Mouse (Mus musculus): ENCODE data around the gene Tmem123. TPM values are rescaled to one million over a fixed set of nuclear protein-coding genes. Genes with fewer than 3 reads are reported as not detected.

Tmem123 gene
- total RNA-seq, 2 experiments from 2014 or later: 11.7 to 13.8 TPM

DNA sequence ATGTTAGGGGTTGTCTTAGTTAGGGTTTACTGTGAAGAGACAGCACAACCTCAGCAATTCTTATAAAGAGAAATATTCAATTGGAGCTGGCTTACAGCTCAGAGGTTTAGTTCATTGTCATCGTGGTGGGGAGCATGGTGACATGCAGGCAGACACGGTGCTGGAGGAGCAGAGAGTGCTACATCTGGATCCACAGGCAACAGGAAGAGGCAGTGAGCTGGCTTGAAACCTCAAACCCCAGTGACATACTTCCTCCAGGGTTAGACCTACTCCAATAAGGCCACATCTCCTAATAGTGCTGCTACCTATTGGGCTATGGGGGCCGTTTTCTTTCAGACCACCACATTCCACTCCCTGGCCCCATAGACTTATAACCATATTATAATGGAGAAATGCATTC lies 12.1 kb downstream of the Tmem123 start:
- DNase-seq: no peak

DNA sequence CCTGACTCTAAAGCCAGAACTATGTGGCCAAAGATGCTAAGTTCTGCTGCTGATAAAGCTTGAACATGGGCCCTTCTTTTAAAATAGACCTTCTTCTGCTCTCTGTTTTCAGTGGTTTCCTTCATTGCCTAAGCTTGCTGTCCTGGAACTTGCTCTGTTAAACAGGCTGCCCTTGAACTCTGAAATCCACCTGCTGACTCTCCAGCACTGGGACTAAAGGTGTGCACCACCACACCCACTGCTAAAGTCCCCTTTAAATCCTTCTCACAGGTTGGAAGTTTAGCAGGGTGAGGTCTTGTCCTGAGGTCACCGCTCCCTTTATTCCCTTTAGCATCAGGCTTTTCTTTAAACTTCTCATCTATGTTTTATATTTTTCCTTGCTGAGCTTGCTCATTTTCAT lies 13.1 kb downstream of the Tmem123 start:
- DNase-seq: no peak

DNA sequence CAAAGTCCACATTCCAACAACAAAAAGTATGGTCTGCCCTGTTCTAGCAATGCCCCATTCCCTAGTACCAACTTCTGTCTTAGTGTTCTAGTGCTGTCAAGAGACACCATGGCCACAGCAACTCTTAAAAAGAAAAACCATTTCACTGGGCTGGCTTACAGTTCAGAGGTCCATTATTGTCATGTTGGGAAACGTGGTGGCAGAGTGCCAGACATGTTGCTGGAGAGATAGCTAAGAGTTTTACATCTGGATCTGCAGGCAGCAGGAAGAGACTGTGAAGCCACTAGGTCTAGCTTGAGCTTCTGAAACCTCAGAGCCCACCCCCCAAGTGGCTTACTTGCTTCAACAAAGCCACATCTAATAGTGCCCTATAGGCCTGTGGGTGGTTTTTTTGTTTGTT lies 13.8 kb downstream of the Tmem123 start:
- DNase-seq: no peak

DNA sequence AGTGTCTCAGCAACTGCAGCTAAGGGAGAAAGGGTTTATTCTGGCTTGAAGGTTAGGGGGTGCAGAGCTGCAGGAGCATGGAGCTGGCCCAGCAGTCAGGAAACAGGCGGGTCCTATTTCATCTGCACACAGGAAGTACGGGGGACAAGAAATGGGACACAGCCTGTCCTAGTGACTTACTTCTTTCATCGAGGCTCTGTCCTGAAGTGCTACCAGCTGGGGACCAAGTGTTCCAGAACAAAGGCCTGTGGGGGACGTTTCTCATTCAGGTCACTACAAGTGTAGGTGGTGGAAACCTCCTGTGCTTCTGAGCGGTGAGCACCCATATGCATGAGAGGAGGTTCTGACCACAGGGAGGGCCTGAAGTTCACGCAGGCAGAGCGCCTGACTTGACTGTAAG lies 14.9 kb downstream of the Tmem123 start:
- no peak for DNase-seq

DNA sequence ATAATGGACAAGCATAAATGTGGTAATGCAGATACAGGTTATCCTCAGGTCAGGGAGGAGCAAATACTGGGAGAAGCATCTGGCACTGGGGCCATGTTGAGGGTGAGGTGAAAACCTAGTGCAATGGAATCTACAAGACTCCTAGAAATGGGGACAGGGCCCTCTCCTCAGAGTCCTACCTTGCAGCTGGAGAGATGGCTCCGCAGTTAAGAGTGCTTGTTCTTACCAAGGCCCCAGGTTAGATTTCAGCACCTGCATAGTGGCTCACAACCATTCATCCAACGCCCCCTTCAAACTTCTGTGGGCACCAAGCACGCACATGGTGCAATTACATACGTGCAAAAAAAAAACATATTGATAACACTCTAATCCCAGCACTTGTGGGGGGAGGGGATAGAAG lies 15.9 kb downstream of the Tmem123 start:
- DNase-seq: no peak

DNA sequence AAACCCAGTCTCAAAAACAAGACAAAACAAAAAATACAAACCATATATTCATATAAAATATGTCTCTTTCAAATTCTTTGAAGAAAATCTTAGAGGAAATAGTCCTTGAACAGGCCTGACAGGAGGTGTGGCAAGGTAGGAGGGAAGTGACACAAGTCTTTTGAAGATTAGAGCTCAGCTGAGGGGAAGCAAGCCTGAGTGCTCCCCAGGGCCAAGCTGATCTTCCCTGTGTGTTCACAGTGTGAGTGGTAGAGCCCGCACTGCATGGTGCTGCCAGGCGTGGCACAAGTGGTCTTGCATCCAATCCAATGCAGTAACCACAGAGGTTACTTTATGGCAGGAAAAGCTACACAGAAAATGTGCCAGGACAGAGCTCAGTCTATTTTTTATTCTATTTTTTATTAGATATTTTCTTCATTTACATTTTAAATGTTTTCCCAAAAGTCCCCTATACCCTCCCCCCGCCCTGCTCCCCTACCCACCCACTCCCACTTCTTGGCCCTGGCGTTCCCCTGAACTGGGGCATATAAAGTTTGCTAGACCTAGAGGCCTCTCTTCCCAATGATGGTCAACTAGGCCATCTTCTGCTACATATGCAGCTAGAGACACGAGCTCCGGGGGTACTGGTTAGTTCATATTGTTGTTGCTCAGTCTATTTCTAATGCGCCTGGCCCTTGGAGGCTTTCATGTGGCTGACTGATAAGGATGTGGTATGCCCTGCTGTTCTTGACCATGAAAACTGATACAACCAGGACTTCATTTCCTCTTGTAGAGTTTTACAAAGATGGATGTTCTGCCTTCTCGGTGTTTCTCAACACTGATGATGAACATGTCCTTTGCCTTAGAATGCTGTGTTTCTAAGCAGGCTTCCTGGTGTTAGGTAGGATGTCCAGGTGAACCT lies 16.7 kb downstream of the Tmem123 start:
- no peak for DNase-seq

DNA sequence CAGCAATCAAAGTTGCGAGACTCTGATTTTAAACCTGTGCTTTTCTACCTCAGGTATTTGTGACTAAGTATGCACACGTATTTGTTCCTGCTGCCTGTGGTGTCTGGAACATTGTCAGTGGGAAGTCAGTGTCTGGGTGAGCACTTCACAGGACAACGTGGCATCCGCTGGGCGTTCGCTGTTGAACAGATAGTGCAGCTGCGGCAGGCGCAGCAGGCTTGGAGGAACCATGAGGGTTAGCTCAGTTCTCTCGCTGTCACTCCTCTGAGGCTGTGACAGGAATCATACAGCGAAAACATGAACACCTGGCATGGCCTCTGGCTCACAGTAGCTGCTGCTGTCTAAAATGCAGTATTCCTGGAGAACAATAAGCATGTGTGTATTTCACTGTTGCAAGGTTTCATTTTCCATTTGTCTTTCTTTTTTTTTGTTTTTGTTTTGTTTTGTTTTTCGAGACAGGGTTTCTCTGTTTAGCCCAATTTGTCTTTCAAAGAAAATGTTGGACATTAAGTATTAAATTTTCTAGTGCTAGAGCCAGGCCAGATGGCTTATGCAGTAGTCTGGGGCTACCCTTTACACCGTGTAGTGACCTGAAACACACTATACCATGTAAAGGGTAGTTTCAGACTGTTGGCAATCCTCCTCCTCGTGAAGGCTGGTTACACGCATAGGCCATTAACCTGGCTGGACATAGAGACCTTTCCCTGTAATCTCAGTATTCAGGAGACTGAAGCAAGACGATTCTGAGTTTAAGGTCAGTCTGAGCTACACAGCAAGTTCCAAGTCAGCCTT lies 20.2 kb downstream of the Tmem123 start:
- no peak for DNase-seq

DNA sequence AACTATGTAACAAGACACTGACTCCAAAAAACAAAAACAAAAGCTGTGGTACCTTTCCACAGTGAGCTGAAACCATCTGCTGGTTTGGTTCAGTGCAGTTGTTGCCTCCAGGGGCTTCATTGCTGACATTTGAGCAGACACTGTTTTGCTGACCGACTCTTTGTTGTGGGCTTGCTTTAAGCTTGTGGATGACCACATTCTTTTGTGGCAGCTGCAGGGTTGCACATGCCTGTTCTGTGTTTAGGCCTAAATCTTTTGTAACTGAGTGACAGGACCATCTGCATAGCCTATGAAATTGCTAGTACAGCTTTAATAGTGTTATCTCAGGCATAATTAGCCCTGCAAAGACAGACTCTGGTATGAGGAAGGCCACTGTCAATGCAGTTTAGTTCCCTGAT lies 20.8 kb downstream of the Tmem123 start:
- no peak for DNase-seq

DNA sequence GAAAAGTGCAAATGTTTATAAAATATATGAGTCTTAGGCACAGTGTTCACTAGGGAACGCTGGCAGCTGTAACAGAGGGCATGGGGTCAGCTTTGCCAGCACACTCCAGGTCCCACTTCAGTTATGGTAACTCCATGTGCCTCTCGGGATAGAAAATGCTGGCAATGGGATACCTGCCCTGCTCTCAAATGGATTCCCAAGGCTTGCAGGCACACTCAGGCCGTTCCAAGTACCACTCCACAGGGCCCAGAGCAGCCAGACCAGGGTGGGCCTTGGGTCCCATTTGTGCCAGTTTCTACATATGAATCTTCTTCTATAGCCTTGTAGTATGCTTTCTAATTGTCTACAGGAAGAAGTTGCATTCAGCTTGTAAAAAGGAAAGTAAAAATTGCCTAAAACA lies 21.6 kb downstream of the Tmem123 start:
- DNase-seq: no peak

DNA sequence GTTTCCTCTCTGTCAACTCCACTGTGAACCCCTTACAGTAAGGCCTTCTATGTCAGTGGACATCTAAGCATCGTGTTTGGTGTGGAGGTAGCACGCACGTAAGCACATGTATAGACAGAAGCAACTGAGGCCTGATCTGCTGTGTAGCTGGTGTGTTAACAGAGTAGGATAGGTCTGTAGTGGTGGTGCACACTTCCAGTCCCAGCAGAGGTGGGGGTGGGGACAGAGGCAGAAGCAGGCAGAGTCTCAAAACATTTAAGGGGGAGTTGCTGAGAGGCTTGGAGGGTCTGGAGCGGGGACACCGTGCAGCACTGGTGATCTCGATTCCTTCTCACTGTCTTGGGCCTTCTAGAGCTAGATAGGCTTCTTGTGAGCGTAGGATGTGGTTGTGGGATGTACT lies 22.2 kb downstream of the Tmem123 start:
- DNase-seq: no peak

DNA sequence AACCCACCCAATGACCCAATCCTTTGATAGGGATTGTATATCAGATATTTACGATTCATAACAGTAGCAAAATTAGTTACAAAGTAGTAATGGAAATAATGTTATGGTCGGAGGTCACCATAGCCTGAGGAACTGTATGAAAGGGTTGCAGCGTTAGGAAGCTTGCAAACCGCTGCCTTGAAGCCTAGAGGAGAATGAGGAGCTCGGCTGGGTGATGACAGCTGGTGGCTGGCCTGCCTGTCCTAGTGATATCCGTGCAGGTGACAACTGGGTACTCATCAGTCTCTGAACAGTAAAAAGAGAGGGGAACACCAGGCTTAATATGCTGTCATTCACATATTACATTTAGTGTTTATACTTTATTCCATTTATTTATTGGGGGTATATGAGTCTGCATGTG lies 24.6 kb downstream of the Tmem123 start:
- no peak for DNase-seq

DNA sequence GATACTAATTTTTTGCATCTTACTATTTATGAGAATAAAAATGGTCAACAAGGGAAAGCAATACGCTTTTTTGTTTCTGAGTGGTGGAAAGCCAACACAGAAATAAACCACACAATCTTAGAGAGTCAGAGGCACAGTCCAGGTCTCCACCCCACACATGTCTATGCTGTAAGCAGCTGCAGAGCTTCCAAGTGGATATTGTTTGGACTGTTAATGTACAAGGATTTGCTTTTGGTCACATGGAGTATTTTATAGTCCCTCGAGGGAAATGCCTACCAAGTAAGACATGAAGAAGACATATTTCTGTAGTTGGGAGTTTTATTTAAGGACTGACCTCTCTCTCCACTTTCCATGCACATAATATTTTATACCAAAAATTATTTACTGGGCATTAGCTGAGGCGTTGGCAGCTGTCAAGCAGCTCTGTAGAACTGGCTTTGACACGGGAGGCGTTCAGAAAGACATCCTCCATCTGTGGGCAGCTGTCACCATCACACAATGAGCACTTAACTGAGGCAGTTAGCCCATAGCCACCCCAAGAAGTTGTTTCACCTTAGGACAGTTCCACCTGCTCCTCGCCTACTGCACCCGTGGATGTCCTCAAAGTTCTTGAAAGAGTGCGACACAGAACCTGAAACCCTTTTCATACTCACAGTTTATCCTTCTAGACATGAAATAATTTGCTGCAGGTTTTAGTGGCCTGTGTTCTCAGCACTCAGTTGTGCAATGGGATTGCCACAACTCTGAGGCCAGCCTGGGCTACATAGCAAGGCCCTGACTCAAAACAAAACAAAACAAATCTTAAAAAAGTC lies 26.1 kb downstream of the Tmem123 start:
- DNase-seq: no peak

DNA sequence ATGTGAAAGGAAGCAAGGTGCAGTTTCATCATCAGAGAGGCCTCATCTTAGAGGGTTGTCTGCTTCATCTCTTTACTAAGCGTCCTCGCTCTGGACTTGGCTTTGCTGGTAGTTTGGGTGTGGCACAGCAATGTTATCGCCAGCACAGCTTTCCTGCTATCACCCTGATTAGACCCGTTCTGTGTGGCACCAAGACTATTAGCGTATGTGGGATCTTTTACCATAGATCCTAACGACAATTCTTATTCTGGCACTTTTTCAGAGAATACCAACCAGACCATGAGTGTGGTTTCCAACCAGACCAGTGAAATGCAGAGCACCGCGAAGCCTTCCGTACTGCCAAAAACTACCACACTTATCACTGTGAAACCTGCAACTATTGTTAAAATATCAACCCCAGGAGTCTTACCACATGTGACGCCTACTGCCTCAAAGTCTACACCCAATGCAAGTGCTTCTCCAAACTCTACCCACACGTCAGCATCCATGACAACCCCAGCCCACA lies 26.8 kb downstream of the Tmem123 start:
- DNase-seq: no peak

DNA sequence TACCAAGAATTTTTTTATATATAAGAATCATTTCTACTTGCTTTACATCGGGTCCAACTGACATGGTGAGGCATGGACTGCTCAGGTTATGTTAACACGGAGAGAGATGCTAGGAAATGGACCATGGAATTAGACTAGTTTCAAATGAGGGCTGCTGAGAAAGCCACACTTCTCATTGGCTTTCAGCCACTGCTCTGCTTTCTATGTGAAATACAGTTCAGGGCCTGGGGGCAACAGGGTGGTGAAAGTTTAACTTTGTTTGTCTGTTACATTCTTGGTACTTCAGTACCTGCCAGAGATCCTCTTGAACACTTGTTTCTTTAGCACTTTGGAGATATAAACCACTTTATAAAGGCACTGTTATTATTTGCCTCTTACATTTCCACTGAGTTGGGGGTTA lies 29.7 kb downstream of the Tmem123 start:
- DNase-seq: no peak

DNA sequence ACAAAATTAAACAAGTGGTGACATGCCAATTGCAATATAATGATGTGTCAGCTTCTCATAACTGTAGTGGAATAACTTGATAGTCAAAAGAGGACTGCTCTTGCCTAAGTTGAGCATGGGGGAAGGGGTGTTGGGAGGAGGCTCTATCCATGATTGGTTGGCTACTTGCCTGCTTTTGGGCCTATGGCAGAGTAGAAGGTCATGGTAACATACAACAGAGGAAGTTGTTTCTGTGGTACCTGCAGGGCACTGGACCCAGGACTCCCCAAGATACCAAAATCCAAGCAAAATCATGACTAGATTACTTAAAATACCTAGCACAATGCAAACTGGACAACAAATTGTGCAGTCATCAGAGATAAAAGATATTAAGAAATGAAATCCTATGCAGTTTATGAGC lies 31.7 kb downstream of the Tmem123 start:
- DNase-seq: no peak

DNA sequence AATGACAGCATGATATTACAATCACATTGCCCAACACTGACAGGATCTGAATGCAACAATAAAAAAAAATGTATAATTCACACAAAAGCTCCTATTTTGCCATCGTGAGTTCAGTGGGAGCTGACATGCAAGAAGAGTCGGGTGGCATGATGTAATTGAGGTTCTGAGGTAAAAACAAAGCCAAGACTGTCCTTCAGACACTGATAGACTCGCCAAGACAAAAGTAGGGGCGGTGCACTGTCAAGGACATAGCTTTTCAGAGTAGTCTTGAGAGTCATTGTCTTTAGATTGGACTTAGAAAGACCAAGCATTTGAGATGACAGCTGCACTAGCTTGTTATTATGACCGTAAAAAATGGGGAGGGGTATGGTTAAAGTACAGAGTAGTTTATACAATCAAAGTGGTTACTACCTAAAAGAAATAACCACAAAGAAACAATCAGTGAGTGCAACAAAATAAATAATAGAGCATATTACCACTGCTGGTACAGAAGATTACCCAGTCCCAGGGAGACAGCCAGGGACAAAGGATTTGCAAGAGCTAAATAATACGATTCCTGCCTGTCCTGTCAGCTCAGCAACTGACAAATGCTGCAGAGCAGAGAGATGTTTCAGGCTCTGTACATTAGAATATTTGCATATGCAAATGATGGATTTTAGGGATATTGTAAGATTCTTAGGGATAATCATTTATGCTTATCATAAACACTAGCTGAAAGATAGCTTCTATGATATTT lies 32.5 kb downstream of the Tmem123 start:
- DNase-seq: no peak

DNA sequence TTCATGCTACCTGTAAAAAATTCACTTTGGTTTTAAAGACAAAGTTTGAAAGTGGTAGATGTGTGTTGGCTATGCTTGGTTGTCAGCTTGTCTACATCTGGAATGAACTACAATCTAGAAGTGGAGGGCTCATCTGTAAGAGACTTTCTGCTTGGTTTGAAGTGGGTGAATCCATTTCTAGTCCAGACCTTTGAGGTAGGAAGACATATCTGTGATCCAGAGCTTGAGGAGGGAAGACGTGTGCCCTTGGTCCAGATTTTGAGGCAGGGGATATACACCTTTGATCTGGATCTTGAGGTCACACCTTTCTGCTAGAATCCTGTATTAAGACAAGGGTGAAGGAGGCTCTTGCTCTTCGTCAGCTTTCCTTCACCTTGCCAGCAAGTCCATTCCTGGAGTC lies 33.7 kb downstream of the Tmem123 start:
- DNase-seq: no peak

DNA sequence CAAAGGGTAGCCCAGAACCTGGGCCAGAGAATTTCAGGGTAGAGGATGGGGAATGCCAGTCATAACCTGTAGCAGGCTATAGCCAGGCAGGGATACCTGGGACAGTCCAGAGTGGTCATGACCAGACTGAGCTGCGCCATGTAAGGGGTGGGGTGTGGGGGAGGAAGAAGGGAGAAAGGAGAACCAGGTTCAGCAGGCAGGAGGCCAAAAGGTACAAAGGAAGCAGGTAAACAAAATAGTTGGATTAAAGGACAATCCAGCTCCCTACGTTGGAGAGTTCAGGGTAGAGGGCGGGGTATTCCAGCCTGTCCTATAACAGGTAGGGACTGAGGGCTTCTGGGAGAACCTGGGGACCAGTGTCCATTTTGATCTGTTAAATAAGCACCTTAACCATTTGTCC lies 34.7 kb downstream of the Tmem123 start:
- no peak for DNase-seq

DNA sequence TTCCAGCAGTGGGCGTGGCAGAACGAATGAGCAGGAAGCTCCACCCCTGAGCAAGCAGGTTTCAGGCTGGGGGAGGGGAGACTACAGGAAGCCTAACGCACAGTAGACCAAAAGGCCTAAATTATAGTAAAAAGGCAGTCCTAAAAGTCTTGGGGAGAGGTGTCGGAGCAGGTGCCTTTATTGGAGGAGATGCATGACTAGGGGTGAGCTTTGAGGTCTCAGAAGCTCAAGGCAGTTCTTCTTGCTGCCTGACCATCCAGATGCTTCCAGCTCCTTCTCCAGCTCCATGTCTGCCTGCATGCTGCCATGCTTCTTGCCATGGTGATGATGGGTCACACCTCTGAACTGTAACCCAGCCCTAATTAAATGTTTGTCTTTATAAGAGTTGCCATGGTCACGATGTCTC lies 41.3 kb downstream of the Tmem123 start:
- DNase-seq: no peak

DNA sequence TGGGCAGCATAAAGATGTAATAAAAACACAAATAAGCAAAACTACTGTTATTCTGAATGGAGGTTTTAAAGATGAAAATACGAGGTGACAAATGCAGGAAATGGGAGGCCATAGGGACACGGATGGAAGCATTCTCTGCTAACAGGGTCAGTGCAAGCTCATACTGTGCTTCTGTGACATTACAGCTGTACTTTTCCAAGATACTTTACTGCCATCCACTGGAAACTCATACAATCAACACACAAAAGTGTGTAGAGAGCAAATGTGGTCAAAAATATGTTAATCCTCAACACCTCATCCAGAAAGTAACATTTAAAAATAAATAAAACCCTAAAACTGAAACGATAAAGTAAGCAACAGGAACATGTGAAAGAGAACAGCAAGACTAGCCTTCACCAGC lies 58.9 kb downstream of the Tmem123 start:
- no peak for DNase-seq

DNA sequence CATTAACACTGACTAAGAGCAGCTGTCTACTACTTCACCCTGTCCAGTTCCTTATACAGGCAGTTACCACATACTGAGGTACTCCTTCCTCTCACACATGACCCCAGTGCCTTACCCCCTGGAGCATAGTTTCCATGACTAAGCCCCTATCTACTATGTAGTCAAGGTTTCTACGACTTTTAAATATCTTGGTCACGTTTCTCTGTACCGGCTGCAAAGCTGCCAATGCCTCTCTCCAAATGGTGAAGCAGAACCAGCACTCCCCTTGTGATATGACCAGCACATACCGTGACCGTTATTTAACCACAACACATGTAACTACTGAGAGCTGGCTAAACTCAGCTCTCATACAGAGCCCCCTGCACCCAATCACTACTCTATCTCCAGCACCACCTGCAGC lies 61.1 kb downstream of the Tmem123 start:
- DNase-seq: no peak

DNA sequence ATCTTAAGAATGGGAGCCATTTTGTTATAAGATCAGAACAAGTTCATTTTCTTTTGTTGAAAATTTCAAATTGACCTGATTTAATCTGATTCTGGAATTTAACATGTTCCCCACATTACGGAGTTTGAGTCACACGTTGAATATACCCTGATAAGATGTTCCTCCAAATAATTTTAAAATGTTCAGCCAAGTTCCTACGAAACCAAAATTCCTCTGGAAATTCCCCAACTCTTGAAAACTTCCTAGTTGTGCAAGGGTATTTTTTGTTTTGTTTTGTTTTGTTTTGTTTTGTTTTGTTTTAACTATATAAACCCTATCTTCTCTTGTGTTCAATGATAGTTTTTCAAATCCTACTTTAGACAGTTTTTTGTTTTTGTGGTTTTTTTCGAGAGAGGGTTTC lies 64.9 kb downstream of the Tmem123 start:
- DNase-seq: no peak

Data from layer of hippocampus, postnatal 36 days (tissue).